ENCODE assay signal across 9 mouse cellular contexts in genomic region chr19:4047859-4048258, GRCm38 (mm10). TPM values are rescaled to one million over a fixed set of nuclear protein-coding genes. Genes with fewer than 3 reads are reported as not detected.
A peak's percentile ranks its signal among the peaks of the same experiment; 100 is the strongest.
DNase-seq lines count a peak whose midpoint lies in the region; ATAC-seq and TF ChIP-seq lines count a peak whose summit lies in the region.
"Had no signal": no experiment of that assay in that cellular context is flagged by ENCODE, and none has a peak within 500 bp of the region (broad histone marks: within the 10 kb centered on the region; RNA-seq: fewer than 3 reads in every experiment).

No protein-coding gene starts in this region.

- H3K27me3 ChIP-seq in CH12.LX (replicated peaks) = no peaks in the 10 kb centered on the region
- no peaks in the 10 kb centered on the region for H3K27me3 ChIP-seq in lung, embryonic 14.5 days (ENCODE audit: insufficient read depth, low read length)
- H3K27me3 ChIP-seq: limb, embryonic 12.5 days had no signal

- no peaks in the 10 kb centered on the region for H3K79me2 ChIP-seq in CH12.LX (replicated peaks; ENCODE audit: control insufficient read depth, extremely low read depth, insufficient read depth, poor library complexity, severe bottlenecking)

- H3K36me3 ChIP-seq in CH12.LX (replicated peaks in 1 of 2; ENCODE audit: control insufficient read depth in 1 of 2, insufficient read depth in 1 of 2, low read length in 1 of 2) = no peaks in the 10 kb centered on the region
- H3K36me3 ChIP-seq in lung, embryonic 14.5 days (ENCODE audit: insufficient read depth) = no peaks in the 10 kb centered on the region
- H3K36me3 ChIP-seq: limb, embryonic 12.5 days had no signal

- ATAC-seq in lung, embryonic 14.5 days (ENCODE audit: insufficient read depth) = no peak
- no peak for ATAC-seq in megakaryocyte-erythroid progenitor cell, adult 5-6 weeks (replicated peaks; ENCODE audit: low FRiP score, low TSS enrichment, poor library complexity, severe bottlenecking)

- H3K9me3 ChIP-seq in CH12.LX (replicated peaks; ENCODE audit: low read length) = peaks cover 18% of the 10 kb centered on the region
- no peaks in the 10 kb centered on the region for H3K9me3 ChIP-seq in lung, embryonic 14.5 days (ENCODE audit: low read depth, low read length)

- H3K9ac ChIP-seq in CH12.LX (ENCODE audit: insufficient read depth, low read depth) = no peak overlapping the region
- no peak overlapping the region for H3K9ac ChIP-seq in lung, embryonic 14.5 days
- H3K9ac ChIP-seq: limb, embryonic 12.5 days had no signal

- WGBS in lung, embryonic 14.5 days = 13% methylated on average over 4 of the region's 4 CpGs

- peak; percentile 87 for TF ChIP-seq RAD21 in CH12.LX (IDR thresholded peaks at IDR 0.05; ENCODE audit: low read depth, low read length)

- in situ Hi-C loops in CH12.LX (cut with MboI; ENCODE audit: low pct_ligation_motif_present, low pct_unique_long_range_greater_than_20kb, low sequenced_read_pairs) = no loop called here

- dilution Hi-C loops in CH12.LX (cut with MboI; ENCODE audit: extremely low pct_ligation_motif_present, extremely low pct_unique_long_range_greater_than_20kb, low sequenced_read_pairs) = no loop called here

- no peak overlapping the region for H3K4me3 ChIP-seq in CH12.LX (replicated peaks in 1 of 3; ENCODE audit: low read depth in 2 of 3, low read length in 2 of 3, poor library complexity in 1 of 3)
- H3K4me3 ChIP-seq in lung, embryonic 14.5 days (ENCODE audit: low read depth, low read length) = no peak overlapping the region
- H3K4me3 ChIP-seq: limb, embryonic 12.5 days had no signal

- no peak for TF ChIP-seq POLR2A in CH12.LX (IDR thresholded peaks at IDR 0.05; ENCODE audit: low read depth, low read length)

- peak; percentile 89 for DNase-seq in 416B (ENCODE audit: low read depth)
- peak; percentile 84 for DNase-seq in CH12.LX (ENCODE audit: extremely low read depth)
- DNase-seq in c-Kit-positive CD71-negative TER-119-negative erythroid progenitor cells, embryonic 14.5 days (ENCODE audit: low read depth) = peak; percentile 85
- DNase-seq in frontal cortex, postnatal 25 days (ENCODE audit: low spot score in 2 of 2) = peak; percentile 49 to 65
- DNase-seq in kidney, postnatal 4 days = peak; percentile 92
- peak; percentile 94 for DNase-seq in lung, embryonic 14.5 days
- peak; percentile 87 for DNase-seq in right cerebral cortex, postnatal 4 days

- H3K4me1 ChIP-seq in CH12.LX (ENCODE audit: control insufficient read depth in 1 of 2, insufficient read depth in 2 of 2) = peaks cover 10 to 32% of the 10 kb centered on the region in 2 experiments; a peak in 3 of 4 replicates
- peaks cover 7% of the 10 kb centered on the region; the same call in 1 of the 2 replicates for H3K4me1 ChIP-seq in lung, embryonic 14.5 days (ENCODE audit: insufficient read depth)
- H3K4me1 ChIP-seq: limb, embryonic 12.5 days had no signal

- TF ChIP-seq CTCF in CH12.LX (conservative IDR thresholded peaks at IDR 0.05 in 1 of 2, IDR thresholded peaks at IDR 0.05 in 1 of 2; ENCODE audit: low read depth in 2 of 2, low read length in 2 of 2) = peak; percentile 45 to 90; a peak in 3 of 4 replicates
- peak; percentile 84 for TF ChIP-seq CTCF in lung, embryonic 14.5 days (IDR thresholded peaks at IDR 0.05; ENCODE audit: low read depth)

- H3K27ac ChIP-seq in CH12.LX (ENCODE audit: insufficient read depth, low read depth) = no peak overlapping the region
- H3K27ac ChIP-seq in lung, embryonic 14.5 days (ENCODE audit: low read depth) = no peak overlapping the region
- H3K27ac ChIP-seq: limb, embryonic 12.5 days had no signal

- no peak overlapping the region for H3K4me2 ChIP-seq in CH12.LX (ENCODE audit: insufficient read depth, low read depth, poor library complexity, severe bottlenecking)
- no peak overlapping the region for H3K4me2 ChIP-seq in lung, embryonic 14.5 days
- H3K4me2 ChIP-seq: limb, embryonic 12.5 days had no signal

- no peak for TF ChIP-seq EP300 in CH12.LX (IDR thresholded peaks at IDR 0.05; ENCODE audit: low read length)

TF ChIP-seq in CH12.LX, 34 proteins besides CTCF, POLR2A, EP300 and RAD21:
- no peak for TF ChIP-seq ELF1 (IDR thresholded peaks at IDR 0.05; ENCODE audit: low read depth, low read length)
- peak; percentile 40 for TF ChIP-seq NELFE (IDR thresholded peaks at IDR 0.05; ENCODE audit: low read depth, low read length)
- no peak for TF ChIP-seq BHLHE40 (IDR thresholded peaks at IDR 0.05; ENCODE audit: low read depth, low read length)
- peak; percentile 78 for TF ChIP-seq ZC3H11A (IDR thresholded peaks at IDR 0.05; ENCODE audit: low read depth, low read length)
- no peak; the same call in 1 of the 2 replicates for TF ChIP-seq JUND (conservative IDR thresholded peaks at IDR 0.05; ENCODE audit: low read depth, low read length)
- TF ChIP-seq MYC (IDR thresholded peaks at IDR 0.05; ENCODE audit: low read depth, low read length) = 0 out of 2 replicates have a peak, but pooled peaks have one; percentile 46
- TF ChIP-seq SMC3 (IDR thresholded peaks at IDR 0.05; ENCODE audit: low read depth, low read length) = peak; percentile 96

RNA-seq across cellular contexts. Expression of gene Gstp2, which starts 2.0 kb away (rescaled TPM):
- total RNA-seq in CH12.LX (2012; rRNA removed) = 6.0 and 21.1 TPM in 2 replicates
- total RNA-seq in CH12.LX (2014; rRNA removed) = not detected in 2 replicates
- polyA plus RNA-seq in CH12.LX (2012; ENCODE audit: insufficient read length, low read depth) = 1.4 and 2.4 TPM in 2 replicates
- 2.9 and 3.4 TPM in 2 replicates for polyA plus RNA-seq in lung, embryonic 14.5 days (2014; fragmentation: Nextera tagmentation; extraction: Ambion mirVana)
- total RNA-seq in megakaryocyte-erythroid progenitor cell, adult 5-6 weeks (2014; fragmentation: Nextera tagmentation) = not detected in 2 replicates
- not detected in 2 replicates for total RNA-seq in megakaryocyte-erythroid progenitor cell, adult 5-6 weeks (2017)

RNA-seq across cellular contexts. Expression of gene Gstp1, which starts 10.1 kb away (rescaled TPM):
- total RNA-seq in CH12.LX (2012; rRNA removed) (529 and 544 TPM in 2 replicates), CH12.LX (2014; rRNA removed) (333 and 343 TPM in 2 replicates)
- 468 and 696 TPM in 2 replicates for polyA plus RNA-seq in CH12.LX (2012; ENCODE audit: insufficient read length, low read depth)
- polyA plus RNA-seq in lung, embryonic 14.5 days (2014; fragmentation: Nextera tagmentation; extraction: Ambion mirVana) = 424 and 468 TPM in 2 replicates
- total RNA-seq in megakaryocyte-erythroid progenitor cell, adult 5-6 weeks (2014; fragmentation: Nextera tagmentation) = 623 and 805 TPM in 2 replicates
- 123 and 220 TPM in 2 replicates for total RNA-seq in megakaryocyte-erythroid progenitor cell, adult 5-6 weeks (2017)

RNA-seq across cellular contexts. Expression of gene Gstp3, which starts 11.5 kb away (rescaled TPM):
- total RNA-seq in CH12.LX (2012; rRNA removed) (0.46 and 1.4 TPM in 2 replicates), CH12.LX (2014; rRNA removed) (not detected in 2 replicates)
- polyA plus RNA-seq in CH12.LX (2012; ENCODE audit: insufficient read length, low read depth) = not detected in 2 replicates
- polyA plus RNA-seq in lung, embryonic 14.5 days (2014; fragmentation: Nextera tagmentation; extraction: Ambion mirVana) = not detected in 2 replicates
- total RNA-seq in megakaryocyte-erythroid progenitor cell, adult 5-6 weeks (2014; fragmentation: Nextera tagmentation) = 28.5 and 40.7 TPM in 2 replicates
- 16.4 and 37.6 TPM in 2 replicates for total RNA-seq in megakaryocyte-erythroid progenitor cell, adult 5-6 weeks (2017)
- polyA plus RNA-seq: limb, embryonic 12.5 days had no signal

RNA-seq across cellular contexts. Expression of gene Cabp2, which starts 33.5 kb away (rescaled TPM):
- not detected in 2 replicates for total RNA-seq in CH12.LX (2012; rRNA removed)
- not detected in 2 replicates for total RNA-seq in CH12.LX (2014; rRNA removed)
- polyA plus RNA-seq in CH12.LX (2012; ENCODE audit: insufficient read length, low read depth) = not detected in 2 replicates
- not detected in 2 replicates for polyA plus RNA-seq in lung, embryonic 14.5 days (2014; fragmentation: Nextera tagmentation; extraction: Ambion mirVana)
- not detected in 2 replicates for total RNA-seq in megakaryocyte-erythroid progenitor cell, adult 5-6 weeks (2014; fragmentation: Nextera tagmentation)
- not detected in 2 replicates for total RNA-seq in megakaryocyte-erythroid progenitor cell, adult 5-6 weeks (2017)
- polyA plus RNA-seq: limb, embryonic 12.5 days had no signal

RNA-seq across cellular contexts. Expression of gene Ndufv1, which starts 35.3 kb away (rescaled TPM):
- total RNA-seq in CH12.LX (2012; rRNA removed) (183 TPM in 2 replicates), CH12.LX (2014; rRNA removed) (119 TPM in 2 replicates)
- 133 and 136 TPM in 2 replicates for polyA plus RNA-seq in CH12.LX (2012; ENCODE audit: insufficient read length, low read depth)
- polyA plus RNA-seq in lung, embryonic 14.5 days (2014; fragmentation: Nextera tagmentation; extraction: Ambion mirVana) = 193 and 198 TPM in 2 replicates
- total RNA-seq in megakaryocyte-erythroid progenitor cell, adult 5-6 weeks (2014; fragmentation: Nextera tagmentation) = 210 and 232 TPM in 2 replicates
- total RNA-seq in megakaryocyte-erythroid progenitor cell, adult 5-6 weeks (2017) = 285 and 306 TPM in 2 replicates

Comparison
In these comparisons a context has a peak if more than half of its experiments do, and no peak if none do; other contexts are left out.
1. RNA of gene Gstp3, which starts 11.5 kb away (total RNA-seq): 16.4 to 40.7 TPM in megakaryocyte-erythroid progenitor cell, adult 5-6 weeks; 0.46 to 1.4 TPM in CH12.LX; every median in the first group is over 4 times any median in the second.
2. Peak in every context shown above with its lines, with median percentiles within 50 percentile points of each other: DNase-seq.